Mouse (Mus musculus): ENCODE measurements around the gene Arid1b. TPM values are rescaled to one million over a fixed set of nuclear protein-coding genes. Genes with fewer than 3 reads are reported as not detected.

The Arid1b gene
- polyA plus RNA-seq, 2 experiments, result 14.7 to 20.5 TPM

DNA sequence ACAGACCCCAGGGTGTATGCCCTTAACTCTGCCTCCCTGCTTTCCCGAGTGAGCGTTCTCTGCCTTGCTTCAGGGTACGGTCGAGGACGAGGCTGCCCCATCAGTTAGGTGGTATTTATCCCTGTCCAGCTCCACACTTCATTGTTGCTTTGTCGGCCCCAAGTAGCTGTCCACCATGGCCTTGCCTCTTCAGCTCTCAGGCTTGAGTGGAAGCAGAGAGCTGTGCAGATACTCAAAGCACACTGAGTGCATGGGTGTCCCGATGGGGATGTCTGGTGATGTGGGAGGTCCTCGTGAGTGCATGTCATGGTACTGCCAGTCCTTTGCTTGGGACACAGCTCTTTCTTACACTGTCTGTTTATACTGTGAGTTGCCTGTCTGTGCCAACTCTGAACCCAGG lies 10.1 kb downstream of the Arid1b start:
- H3K9ac ChIP-seq (ENCODE audit: low read depth, low read length, severe bottlenecking), result no peak overlapping the region
- no peak overlapping the region for H3K4me3 ChIP-seq (replicated peaks; ENCODE audit: low read length)
- DNase-seq (ENCODE audit: low spot score) (no peak), ATAC-seq (ENCODE audit: low FRiP score, low read depth) (no peak)
- no peak overlapping the region for H3K4me2 ChIP-seq (replicated peaks; ENCODE audit: low read depth, low read length, severe bottlenecking)
- no peaks in the 10 kb centered on the region for H3K27me3 ChIP-seq (ENCODE audit: control insufficient read depth, insufficient read depth, low read length)
- TF ChIP-seq POLR2A (IDR thresholded peaks at IDR 0.05; ENCODE audit: borderline replicate concordance, extremely low read depth, insufficient read depth, insufficient read length), result no peak
- peaks cover 69% of the 10 kb centered on the region for H3K4me1 ChIP-seq (ENCODE audit: control insufficient read depth, insufficient read depth, low read length)
- WGBS, result 61% methylated on average over 8 of the region's 8 CpGs
- no peaks in the 10 kb centered on the region for H3K9me3 ChIP-seq (ENCODE audit: control insufficient read depth, low read length)
- H3K27ac ChIP-seq (replicated peaks; ENCODE audit: low read depth, low read length), result no peak overlapping the region
- no peaks in the 10 kb centered on the region for H3K36me3 ChIP-seq (ENCODE audit: control insufficient read depth, insufficient read depth, low read length)

DNA sequence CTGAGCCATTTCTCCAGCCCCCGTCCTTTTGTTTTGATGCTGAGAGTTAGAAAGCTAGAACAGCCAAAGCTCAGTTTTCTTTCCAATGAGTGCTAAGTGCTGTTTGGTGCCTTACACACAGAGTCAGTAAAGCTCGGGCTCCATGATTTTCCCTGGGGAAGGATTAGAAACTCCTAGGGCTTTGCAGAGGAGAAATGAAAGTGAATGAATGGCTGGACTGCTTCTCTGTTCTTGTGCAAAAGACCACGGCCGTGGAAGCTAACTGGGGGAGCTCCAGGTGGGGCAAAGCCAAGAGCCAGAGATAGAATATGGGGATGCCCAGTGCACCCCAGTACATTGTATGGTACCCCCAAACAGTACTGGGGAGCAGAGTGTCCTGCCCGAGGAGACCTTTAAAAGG lies 10.6 kb downstream of the Arid1b start:
- Histone ChIP-seq H3K9me3 (ENCODE audit: control insufficient read depth, low read length) (no peaks in the 10 kb centered on the region), H3K4me2 (replicated peaks; ENCODE audit: low read depth, low read length, severe bottlenecking) (no peak overlapping the region), H3K4me3 (replicated peaks; ENCODE audit: low read length) (no peak overlapping the region), H3K27ac (replicated peaks; ENCODE audit: low read depth, low read length) (no peak overlapping the region), H3K27me3 (ENCODE audit: control insufficient read depth, insufficient read depth, low read length) (no peaks in the 10 kb centered on the region), H3K9ac (ENCODE audit: low read depth, low read length, severe bottlenecking) (no peak overlapping the region), H3K4me1 (ENCODE audit: control insufficient read depth, insufficient read depth, low read length) (peaks cover 73% of the 10 kb centered on the region), H3K36me3 (ENCODE audit: control insufficient read depth, insufficient read depth, low read length) (no peaks in the 10 kb centered on the region)
- ATAC-seq (ENCODE audit: low FRiP score, low read depth) (no peak), DNase-seq (ENCODE audit: low spot score) (no peak)
- TF ChIP-seq POLR2A (IDR thresholded peaks at IDR 0.05; ENCODE audit: borderline replicate concordance, extremely low read depth, insufficient read depth, insufficient read length), result no peak
- 57% methylated on average over 4 of the region's 5 CpGs for WGBS

DNA sequence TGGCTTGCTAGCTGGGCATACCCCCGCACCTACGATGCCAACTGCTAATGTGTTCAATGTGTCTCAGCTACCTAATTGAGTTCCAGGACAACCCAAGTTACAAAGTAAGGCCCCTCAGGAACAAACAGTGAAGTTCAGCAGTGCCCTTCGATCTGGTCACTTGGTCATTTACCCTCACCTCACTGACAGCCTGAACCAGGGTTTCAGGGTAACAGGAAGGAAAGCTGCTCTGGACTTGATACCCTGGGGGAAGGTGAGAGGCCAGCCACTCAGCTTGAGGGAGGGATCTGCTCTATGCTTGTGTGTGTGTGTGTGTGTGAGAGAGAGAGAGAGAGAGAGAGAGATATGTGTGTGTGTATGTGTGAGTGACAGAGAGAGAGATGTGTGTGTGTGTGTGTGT lies 11.2 kb downstream of the Arid1b start:
- WGBS, result 51% methylated on average over 3 of the region's 3 CpGs
- ATAC-seq (ENCODE audit: low FRiP score, low read depth), result no peak
- DNase-seq (ENCODE audit: low spot score), result no peak

DNA sequence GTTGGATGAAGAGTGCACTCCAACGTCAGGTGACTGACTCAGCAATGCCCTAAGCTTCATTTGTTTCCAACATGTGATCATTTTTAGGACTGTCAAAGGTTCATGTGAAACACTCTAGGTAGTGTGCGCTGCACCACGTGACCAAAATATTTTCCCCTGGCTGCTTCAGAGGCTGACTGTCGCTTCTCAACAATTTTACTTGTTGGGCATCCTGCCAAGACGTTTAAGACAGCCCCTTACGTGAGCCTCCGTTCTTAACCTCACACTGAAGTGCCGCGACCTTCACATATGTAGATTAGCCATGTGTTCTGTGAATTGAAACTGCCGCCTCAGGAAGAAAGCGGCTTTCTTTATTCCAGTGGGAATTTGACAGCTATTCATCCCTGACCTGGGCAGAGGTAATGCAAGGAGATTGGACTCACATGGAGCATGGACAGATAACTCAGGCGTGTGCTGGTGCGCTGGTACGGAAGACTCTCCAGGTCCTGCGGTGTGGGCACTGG lies 13.1 kb downstream of the Arid1b start:
- Histone ChIP-seq H3K9ac (ENCODE audit: low read depth, low read length, severe bottlenecking) (no peak overlapping the region), H3K27me3 (ENCODE audit: control insufficient read depth, insufficient read depth, low read length) (no peaks in the 10 kb centered on the region), H3K4me2 (replicated peaks; ENCODE audit: low read depth, low read length, severe bottlenecking) (peak overlapping the region; percentile 16; the same call in 1 of the 2 replicates), H3K4me3 (replicated peaks; ENCODE audit: low read length) (no peak overlapping the region), H3K9me3 (ENCODE audit: control insufficient read depth, low read length) (no peaks in the 10 kb centered on the region), H3K36me3 (ENCODE audit: control insufficient read depth, insufficient read depth, low read length) (no peaks in the 10 kb centered on the region), H3K27ac (replicated peaks; ENCODE audit: low read depth, low read length) (no peak overlapping the region), H3K4me1 (ENCODE audit: control insufficient read depth, insufficient read depth, low read length) (peaks cover 58% of the 10 kb centered on the region)
- 20% methylated on average over 15 of the region's 15 CpGs for WGBS
- ATAC-seq (ENCODE audit: low FRiP score, low read depth), result peak; percentile 50; the same call in 1 of the 2 replicates
- TF ChIP-seq POLR2A (IDR thresholded peaks at IDR 0.05; ENCODE audit: borderline replicate concordance, extremely low read depth, insufficient read depth, insufficient read length), result no peak
- peak; percentile 66 for DNase-seq (ENCODE audit: low spot score)

More for the DNA sequence above, 11.2 kb downstream of the Arid1b start:
- Histone ChIP-seq H3K4me3 (replicated peaks; ENCODE audit: low read length) (no peak overlapping the region), H3K9ac (ENCODE audit: low read depth, low read length, severe bottlenecking) (no peak overlapping the region), H3K36me3 (ENCODE audit: control insufficient read depth, insufficient read depth, low read length) (no peaks in the 10 kb centered on the region), H3K27ac (replicated peaks; ENCODE audit: low read depth, low read length) (no peak overlapping the region), H3K4me2 (replicated peaks; ENCODE audit: low read depth, low read length, severe bottlenecking) (no peak overlapping the region), H3K27me3 (ENCODE audit: control insufficient read depth, insufficient read depth, low read length) (no peaks in the 10 kb centered on the region), H3K4me1 (ENCODE audit: control insufficient read depth, insufficient read depth, low read length) (peaks cover 72% of the 10 kb centered on the region), H3K9me3 (ENCODE audit: control insufficient read depth, low read length) (no peaks in the 10 kb centered on the region)
- no peak for TF ChIP-seq POLR2A (IDR thresholded peaks at IDR 0.05; ENCODE audit: borderline replicate concordance, extremely low read depth, insufficient read depth, insufficient read length)

DNA sequence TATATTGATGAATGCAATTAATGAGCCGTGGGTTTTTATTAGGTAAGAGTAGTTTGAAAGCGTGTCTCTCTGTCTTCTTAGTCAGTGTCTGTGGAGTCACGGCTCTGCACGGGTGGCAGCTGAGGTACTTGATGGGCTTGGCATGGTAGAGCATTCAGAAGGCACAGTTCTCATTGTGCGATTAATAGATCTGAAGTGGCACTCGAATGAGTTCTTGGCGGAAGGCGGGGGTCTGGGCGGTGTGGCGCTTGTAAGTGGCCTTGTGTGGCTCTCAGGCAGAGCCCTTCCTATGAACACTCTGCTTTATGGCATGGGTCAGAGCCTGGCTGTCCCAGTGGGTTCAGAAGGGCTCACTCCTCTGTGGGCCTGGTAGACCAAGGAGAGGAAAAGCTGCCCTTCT lies 14.1 kb downstream of the Arid1b start:
- Histone ChIP-seq H3K9ac (ENCODE audit: low read depth, low read length, severe bottlenecking) (no peak overlapping the region), H3K36me3 (ENCODE audit: control insufficient read depth, insufficient read depth, low read length) (no peaks in the 10 kb centered on the region), H3K27me3 (ENCODE audit: control insufficient read depth, insufficient read depth, low read length) (no peaks in the 10 kb centered on the region), H3K9me3 (ENCODE audit: control insufficient read depth, low read length) (no peaks in the 10 kb centered on the region), H3K4me1 (ENCODE audit: control insufficient read depth, insufficient read depth, low read length) (peaks cover 53% of the 10 kb centered on the region), H3K4me3 (replicated peaks; ENCODE audit: low read length) (no peak overlapping the region), H3K27ac (replicated peaks; ENCODE audit: low read depth, low read length) (no peak overlapping the region), H3K4me2 (replicated peaks; ENCODE audit: low read depth, low read length, severe bottlenecking) (no peak overlapping the region)
- ATAC-seq (ENCODE audit: low FRiP score, low read depth) (no peak), DNase-seq (ENCODE audit: low spot score) (no peak)
- WGBS, result 61% methylated on average over 10 of the region's 10 CpGs
- TF ChIP-seq POLR2A (IDR thresholded peaks at IDR 0.05; ENCODE audit: borderline replicate concordance, extremely low read depth, insufficient read depth, insufficient read length), result no peak

DNA sequence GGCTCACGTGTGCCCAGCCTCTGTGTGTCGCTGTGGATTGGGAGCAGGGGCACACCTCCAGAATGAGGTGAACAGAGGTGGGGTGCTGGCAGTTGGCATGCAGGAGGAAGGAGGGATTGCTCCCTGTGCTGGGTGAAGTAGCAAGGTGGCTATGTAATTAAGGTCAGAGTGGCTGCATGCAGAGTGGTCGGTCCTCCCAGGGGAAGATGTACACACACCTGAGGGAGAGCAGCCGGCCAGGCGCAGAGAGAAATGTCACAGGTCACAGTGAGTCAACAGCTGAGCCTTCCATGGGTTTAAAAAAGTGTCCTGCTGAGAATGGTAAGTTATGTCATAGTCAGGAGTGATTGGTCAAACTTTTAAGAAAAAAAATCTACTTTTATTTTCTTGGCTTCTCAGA lies 14.6 kb downstream of the Arid1b start:
- 53% methylated on average over 5 of the region's 5 CpGs for WGBS
- no peak for DNase-seq (ENCODE audit: low spot score)
- no peak for TF ChIP-seq POLR2A (IDR thresholded peaks at IDR 0.05; ENCODE audit: borderline replicate concordance, extremely low read depth, insufficient read depth, insufficient read length)
- no peak overlapping the region for H3K4me2 ChIP-seq (replicated peaks; ENCODE audit: low read depth, low read length, severe bottlenecking)
- no peaks in the 10 kb centered on the region for H3K9me3 ChIP-seq (ENCODE audit: control insufficient read depth, low read length)
- no peak overlapping the region for H3K27ac ChIP-seq (replicated peaks; ENCODE audit: low read depth, low read length)
- H3K4me1 ChIP-seq (ENCODE audit: control insufficient read depth, insufficient read depth, low read length), result peaks cover 49% of the 10 kb centered on the region
- H3K4me3 ChIP-seq (replicated peaks; ENCODE audit: low read length), result no peak overlapping the region
- no peaks in the 10 kb centered on the region for H3K36me3 ChIP-seq (ENCODE audit: control insufficient read depth, insufficient read depth, low read length)
- no peak overlapping the region for H3K9ac ChIP-seq (ENCODE audit: low read depth, low read length, severe bottlenecking)
- no peaks in the 10 kb centered on the region for H3K27me3 ChIP-seq (ENCODE audit: control insufficient read depth, insufficient read depth, low read length)
- no peak for ATAC-seq (ENCODE audit: low FRiP score, low read depth)

All from limb, embryonic 14.5 days (tissue).